Comparison of ENCODE assay signal across 26 mouse cellular contexts in the genomic region with DNA sequence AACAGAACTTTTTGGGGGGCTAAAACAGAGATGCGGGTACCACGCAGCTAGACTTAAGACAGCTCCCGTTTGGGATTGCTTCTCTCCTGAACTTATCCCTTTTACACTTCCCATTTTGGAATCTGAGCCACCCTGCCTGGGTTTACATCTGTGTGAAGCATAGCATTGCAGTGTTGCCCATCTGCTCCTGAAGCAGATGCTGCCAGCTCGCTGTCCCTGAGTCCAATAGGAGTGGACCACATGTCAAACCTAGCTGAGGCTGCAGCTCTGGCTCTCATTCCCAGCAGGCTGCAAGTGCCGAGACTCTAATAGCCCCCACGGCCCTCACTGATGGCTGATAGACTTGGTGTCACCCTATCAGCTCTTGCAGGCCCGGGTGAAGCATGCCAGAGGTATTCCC.
DNase-seq lines count a peak whose midpoint lies in the region; ATAC-seq and TF ChIP-seq lines count a peak whose summit lies in the region.
"Had no signal": no experiment of that assay in that cellular context is flagged by ENCODE, and none has a peak within 500 bp of the region (broad histone marks: within the 10 kb centered on the region; RNA-seq: fewer than 3 reads in every experiment).

No protein-coding gene starts in this region.

- H3K9me3 ChIP-seq in hindbrain, embryonic 13.5 days, result no peaks in the 10 kb centered on the region
- H3K9me3 ChIP-seq in hindbrain, embryonic 12.5 days (replicated peaks), result no peaks in the 10 kb centered on the region
- H3K9me3 ChIP-seq in hindbrain, postnatal 0 days (ENCODE audit: low read length), result no peaks in the 10 kb centered on the region
- H3K9me3 ChIP-seq: forebrain, embryonic 13.5 days; intestine, embryonic 15.5 days; limb, embryonic 13.5 days; midbrain, embryonic 12.5 days had no signal

- H3K27ac ChIP-seq in hindbrain, embryonic 13.5 days, result no peak overlapping the region
- H3K27ac ChIP-seq in hindbrain, embryonic 12.5 days, result no peak overlapping the region
- no peak overlapping the region for H3K27ac ChIP-seq in hindbrain, postnatal 0 days
- H3K27ac ChIP-seq: forebrain, embryonic 13.5 days; heart, adult 2 months; heart, embryonic 13.5 days; intestine, embryonic 15.5 days; limb, embryonic 13.5 days; midbrain, embryonic 12.5 days had no signal

- no peak overlapping the region for H3K4me2 ChIP-seq in hindbrain, embryonic 13.5 days
- no peak overlapping the region for H3K4me2 ChIP-seq in hindbrain, embryonic 12.5 days (replicated peaks)
- no peak overlapping the region for H3K4me2 ChIP-seq in hindbrain, postnatal 0 days (ENCODE audit: low read depth, low read length)
- H3K4me2 ChIP-seq: forebrain, embryonic 13.5 days; heart, embryonic 13.5 days; intestine, embryonic 15.5 days; limb, embryonic 13.5 days; liver, embryonic 11.5 days; midbrain, embryonic 12.5 days had no signal

- TF ChIP-seq CTCF in hindbrain, postnatal 0 days (IDR thresholded peaks at IDR 0.05; ENCODE audit: low read depth), result no peak

- no peaks in the 10 kb centered on the region for H3K4me1 ChIP-seq in hindbrain, embryonic 13.5 days (replicated peaks)
- no peaks in the 10 kb centered on the region for H3K4me1 ChIP-seq in hindbrain, embryonic 12.5 days
- no peaks in the 10 kb centered on the region for H3K4me1 ChIP-seq in hindbrain, postnatal 0 days (ENCODE audit: insufficient read depth, low read length)
- H3K4me1 ChIP-seq: forebrain, embryonic 13.5 days; heart, embryonic 13.5 days; intestine, embryonic 15.5 days; limb, embryonic 13.5 days; midbrain, embryonic 12.5 days had no signal

- no peaks in the 10 kb centered on the region for H3K27me3 ChIP-seq in hindbrain, embryonic 13.5 days
- no peaks in the 10 kb centered on the region for H3K27me3 ChIP-seq in hindbrain, embryonic 12.5 days
- no peaks in the 10 kb centered on the region for H3K27me3 ChIP-seq in hindbrain, postnatal 0 days (ENCODE audit: insufficient read depth, low read length)
- H3K27me3 ChIP-seq: CH12.LX; forebrain, embryonic 13.5 days; heart, embryonic 13.5 days; intestine, embryonic 15.5 days; limb, embryonic 13.5 days; midbrain, embryonic 12.5 days had no signal

- no peaks in the 10 kb centered on the region for H3K36me3 ChIP-seq in hindbrain, embryonic 13.5 days
- H3K36me3 ChIP-seq in hindbrain, embryonic 12.5 days, result no peaks in the 10 kb centered on the region
- H3K36me3 ChIP-seq in hindbrain, postnatal 0 days (ENCODE audit: insufficient read depth, low read length), result no peaks in the 10 kb centered on the region
- H3K36me3 ChIP-seq: heart, embryonic 13.5 days; intestine, embryonic 15.5 days; limb, embryonic 13.5 days; midbrain, embryonic 12.5 days had no signal

- no peak overlapping the region for H3K9ac ChIP-seq in hindbrain, embryonic 13.5 days
- no peak overlapping the region for H3K9ac ChIP-seq in hindbrain, embryonic 12.5 days
- no peak overlapping the region for H3K9ac ChIP-seq in hindbrain, postnatal 0 days (replicated peaks; ENCODE audit: low read length)
- H3K9ac ChIP-seq: forebrain, embryonic 13.5 days; heart, embryonic 13.5 days; intestine, embryonic 15.5 days; limb, embryonic 13.5 days; midbrain, embryonic 12.5 days had no signal

- peak; percentile 4 for DNase-seq in cerebellum, adult 11-12 months
- no peak for DNase-seq in cerebellum, postnatal 36 days
- peak; percentile 57 for DNase-seq in left cerebral cortex, postnatal 4 days
- DNase-seq in left cerebral cortex, adult 18-20 months (ENCODE audit: low spot score in 2 of 2), result no peak
- DNase-seq in hindbrain, postnatal 0 days (ENCODE audit: low spot score), result peak; percentile 18
- DNase-seq in lung, adult 18-20 months, result no peak
- DNase-seq: adrenal gland, adult 2 months; cerebellum, adult 11 months; gastrocnemius, postnatal 25 days; heart, adult 2 months; heart, postnatal 10 days; kidney, adult 2 months; layer of hippocampus, postnatal 36 days; lung, postnatal 36 days; thymus, adult 2 months; thymus, postnatal 36 days had no signal

- peak; percentile 47; the same call in 1 of the 2 replicates for ATAC-seq in hindbrain, embryonic 13.5 days (ENCODE audit: low FRiP score)
- ATAC-seq in hindbrain, embryonic 12.5 days (ENCODE audit: low FRiP score), result no peak
- peak; percentile 52 for ATAC-seq in hindbrain, postnatal 0 days
- ATAC-seq: activated CD4-positive, CD25-positive, alpha-beta regulatory T cell, adult 4 months; forebrain, embryonic 13.5 days; intestine, embryonic 15.5 days had no signal

- H3K4me3 ChIP-seq in hindbrain, embryonic 13.5 days, result no peak overlapping the region
- H3K4me3 ChIP-seq in hindbrain, embryonic 12.5 days, result no peak overlapping the region
- no peak overlapping the region for H3K4me3 ChIP-seq in hindbrain, postnatal 0 days (ENCODE audit: low read length)
- H3K4me3 ChIP-seq: forebrain, embryonic 13.5 days; heart, adult 2 months; heart, embryonic 13.5 days; intestine, embryonic 15.5 days; limb, embryonic 13.5 days; midbrain, embryonic 12.5 days had no signal

- 84% methylated on average over 7 of the region's 7 CpGs for WGBS in hindbrain, embryonic 13.5 days
- 78% methylated on average over 7 of the region's 7 CpGs for WGBS in hindbrain, embryonic 12.5 days
- 61% methylated on average over 7 of the region's 7 CpGs for WGBS in hindbrain, postnatal 0 days

- intact Hi-C loops in left cerebral cortex, postnatal 4 days (cut with DNase I), result no loop called here

Comparison
In these comparisons a context has a peak if more than half of its experiments do, and no peak if none do; other contexts are left out.
1. DNase-seq: peak in cerebellum, adult 11-12 months (single experiment), left cerebral cortex, postnatal 4 days (single experiment) and hindbrain, postnatal 0 days (single experiment); none in cerebellum, postnatal 36 days (0 of 2), left cerebral cortex, adult 18-20 months (0 of 2) and lung, adult 18-20 months (0 of 2).